Mouse (Mus musculus): ENCODE measurements around the gene Lmln.
"Not testable (repeated sequence)": the region's sequence is repeated elsewhere in the genome, so short reads cannot be mapped to it uniquely, and the experiment has no call there.

Gene Lmln

GRCm38 (mm10) chr16:33173151-33173550, 110.8 kb downstream of the Lmln start:
- in situ Hi-C loops (cut with MboI; ENCODE audit: low sequenced_read_pairs): loop anchor here (25.0 kb wide), 1 partner anchor 361 kb away; the partner anchor contains the start of gene Smbd1

DNA sequence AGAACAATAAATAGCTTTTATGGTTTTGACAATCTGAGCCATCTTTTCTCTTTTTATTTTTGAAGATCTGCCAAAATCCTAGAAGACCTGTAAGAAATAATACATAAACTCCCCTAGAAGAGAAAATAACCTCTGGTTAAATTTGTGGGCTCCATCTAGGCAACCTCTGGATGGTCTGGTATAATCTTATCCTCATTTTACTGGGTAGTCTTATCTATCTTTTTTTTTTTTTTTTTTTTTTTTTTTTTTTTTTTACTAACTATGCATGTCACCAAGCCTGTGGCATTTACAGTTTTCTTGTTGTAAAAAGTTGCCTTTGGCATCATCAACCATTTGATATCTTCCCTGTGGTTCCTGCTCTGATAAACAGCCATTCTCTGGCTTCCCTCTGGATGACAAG, 112.4 kb downstream of the Lmln start:
- in situ Hi-C loops (cut with MboI; ENCODE audit: low sequenced_read_pairs): loop anchor here (25.0 kb wide), 1 partner anchor 362 kb away; the partner anchor contains the start of gene Smbd1

GRCm38 (mm10) chr16:33176831-33177230, 114.5 kb downstream of the Lmln start:
- in situ Hi-C loops (cut with MboI; ENCODE audit: low sequenced_read_pairs): not testable (repeated sequence)

Data from CH12F3 (cell line).